Mouse (Mus musculus) liver (tissue): ENCODE measurements around the gene Dst.

Experiments
- DNase-seq: peaks from one replicate; pipeline ENCODE4 v3.0.0-alpha.2; 2020; ENCODE audit warnings: mixed read lengths

Gene Dst

DNA sequence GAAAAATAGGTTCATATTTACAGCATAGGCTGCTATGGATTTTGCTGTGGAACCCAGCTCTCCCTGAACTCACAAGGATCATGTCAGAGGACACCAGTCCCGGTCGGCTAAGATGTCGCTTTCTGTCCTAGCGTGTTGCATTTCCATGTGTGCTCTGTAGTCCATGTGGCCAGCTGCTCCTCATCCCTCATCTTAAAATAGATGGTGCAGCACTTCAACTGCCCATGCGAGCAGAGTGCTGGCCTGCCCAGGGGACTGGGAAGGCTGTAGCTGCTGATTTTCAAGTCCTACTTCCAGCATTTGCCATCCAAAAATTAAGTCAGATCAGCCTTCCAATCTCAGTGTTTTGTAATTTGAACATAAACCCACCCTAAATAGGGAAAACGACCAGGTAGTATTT, 83.0 kb downstream of the Dst start:
- no peak for DNase-seq

DNA sequence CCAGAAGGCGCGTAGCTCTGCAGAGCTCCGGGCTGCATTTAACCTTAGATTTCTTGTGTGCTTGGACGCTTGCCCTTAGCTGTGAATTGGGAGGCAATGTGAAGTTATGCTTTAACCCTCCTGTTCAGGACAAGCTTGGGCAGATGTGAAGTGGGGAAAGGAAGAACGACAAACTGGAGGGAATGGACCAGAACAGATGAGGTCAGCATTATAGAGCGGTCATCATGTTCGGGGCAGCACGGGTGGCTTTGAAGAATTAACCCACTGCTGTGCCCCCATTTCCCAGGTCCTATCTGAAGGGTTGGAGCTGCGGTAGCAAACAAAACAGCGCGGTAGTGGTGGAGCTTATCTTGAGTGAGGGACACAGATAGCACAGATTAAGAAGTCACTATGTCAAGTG, 84.8 kb downstream of the Dst start:
- no peak for DNase-seq

GRCm38 (mm10) chr1:33994201-33994600, 86.2 kb downstream of the Dst start:
- no peak for DNase-seq

DNA sequence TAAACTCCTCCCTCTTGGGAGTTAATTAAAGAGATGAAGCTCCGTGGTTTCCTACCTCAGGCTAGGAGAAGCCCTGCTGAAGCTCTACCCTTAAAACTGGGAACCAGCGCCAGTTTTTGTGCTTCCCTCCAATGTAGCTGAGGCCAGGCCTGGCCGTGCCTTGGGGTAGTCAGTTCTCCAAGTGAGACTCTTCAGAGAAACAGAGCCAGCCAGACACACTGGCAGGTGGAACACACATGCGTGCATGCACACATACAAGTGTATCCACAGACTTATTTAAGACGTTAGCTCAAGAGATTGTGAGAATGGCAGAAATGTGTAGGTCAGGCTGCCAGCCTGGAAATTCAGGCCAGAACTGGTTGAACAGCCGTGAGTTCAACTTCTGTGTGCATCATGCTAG, 87.4 kb downstream of the Dst start:
- no peak for DNase-seq

DNA sequence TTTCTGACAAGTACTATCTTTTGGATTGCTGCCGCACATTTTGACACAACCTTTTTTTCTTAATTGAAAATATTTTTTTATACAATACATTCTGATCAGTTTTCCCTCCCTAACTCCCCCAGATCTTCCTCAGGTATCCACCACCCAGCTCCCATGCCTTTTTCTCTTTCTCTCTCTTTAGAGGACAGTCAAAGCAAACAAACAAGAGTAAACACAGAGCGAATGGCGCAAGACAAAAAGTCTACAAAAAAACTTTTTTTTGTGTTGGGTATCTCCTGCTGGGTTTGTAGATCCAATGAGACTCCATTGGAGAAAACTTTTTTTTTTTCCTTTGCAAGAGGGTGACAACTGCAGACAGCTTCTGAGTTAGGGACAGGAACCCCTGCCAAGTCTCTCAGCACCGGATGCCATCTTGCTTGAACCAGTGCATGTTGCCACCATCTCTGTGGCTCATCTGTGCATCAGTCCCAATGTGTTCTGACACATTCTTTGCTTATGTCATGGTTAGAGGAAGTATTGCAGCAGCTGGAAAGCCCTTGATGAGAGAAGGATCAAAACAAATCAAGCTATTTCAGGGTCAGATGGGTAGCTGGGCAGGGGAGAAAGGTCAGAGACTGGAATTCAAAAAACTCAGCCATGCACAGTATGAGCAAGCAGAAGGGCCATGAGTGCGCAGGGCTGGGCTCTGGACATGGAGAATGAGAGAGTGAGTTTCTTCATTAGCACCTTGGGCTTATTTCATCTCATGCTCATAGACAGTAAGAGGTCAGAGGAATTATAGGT, 88.3 kb downstream of the Dst start:
- no peak for DNase-seq

DNA sequence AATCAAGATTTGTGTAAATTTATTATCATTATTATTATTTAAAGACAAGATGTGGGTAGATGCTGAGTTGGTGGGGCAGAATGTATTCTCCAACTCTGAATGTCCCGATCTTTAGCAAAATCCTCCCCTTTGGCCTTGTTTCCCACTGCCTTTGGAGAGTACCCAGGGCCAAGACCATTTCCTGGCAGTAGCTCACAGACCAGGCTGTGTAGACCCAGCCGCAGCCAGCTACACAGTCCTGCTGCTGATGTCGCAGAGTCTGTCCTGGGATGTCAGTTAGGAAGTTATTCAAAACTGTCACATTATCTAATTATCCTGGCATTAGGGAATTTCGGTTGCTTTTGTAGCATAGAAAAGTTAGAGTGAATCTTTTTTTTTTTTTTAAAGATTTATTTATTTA, 94.3 kb downstream of the Dst start:
- no peak for DNase-seq

DNA sequence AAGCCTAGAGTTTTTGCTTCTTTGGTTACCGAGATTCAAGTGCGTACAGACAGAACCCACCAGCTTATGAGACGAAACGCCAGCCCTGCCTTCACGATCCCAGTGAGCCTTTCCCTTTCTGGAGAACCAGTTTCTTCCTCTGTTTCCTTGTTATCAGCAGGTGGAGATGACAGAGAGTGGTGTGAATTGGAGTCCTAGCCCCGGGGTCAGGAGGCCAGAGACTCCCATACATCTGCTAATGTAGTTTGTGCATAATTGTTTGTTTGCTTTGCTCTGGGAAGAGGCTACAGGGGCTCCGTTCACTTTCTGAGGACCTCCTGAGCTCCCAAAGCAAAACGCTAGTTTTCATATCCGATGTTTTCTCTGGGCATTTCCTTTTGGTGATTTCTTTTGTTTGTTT, 94.9 kb downstream of the Dst start:
- DNase-seq, result no peak

DNA sequence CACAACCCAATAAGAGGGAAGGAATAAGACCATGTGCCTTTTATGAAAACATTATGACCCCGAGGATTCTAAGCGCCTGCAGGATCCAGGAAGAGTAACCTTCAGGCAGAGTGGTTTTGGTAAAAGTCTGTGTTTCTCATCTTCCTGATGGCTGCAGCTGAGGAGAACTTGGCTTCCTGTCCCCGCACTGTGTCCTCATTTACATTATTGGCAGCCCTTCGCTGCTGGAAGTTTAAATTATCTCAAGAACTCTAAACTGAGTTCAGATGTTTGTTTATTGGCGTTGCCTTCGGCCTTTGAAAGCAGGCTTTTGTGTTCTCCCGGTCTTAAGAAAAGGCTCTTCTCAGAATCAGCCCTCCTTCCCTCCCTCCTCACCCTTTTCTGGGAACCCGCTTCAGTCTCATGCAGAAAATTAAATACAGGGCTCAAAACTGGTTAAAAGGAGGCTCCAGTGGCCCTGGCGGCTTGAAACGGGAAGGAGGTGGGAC, 97.3 kb downstream of the Dst start:
- no peak for DNase-seq

- peak; percentile 34 for DNase-seq
Observed at GRCm38 (mm10) chr1:34005726-34006638, 98.0 kb downstream of the Dst start.

DNA sequence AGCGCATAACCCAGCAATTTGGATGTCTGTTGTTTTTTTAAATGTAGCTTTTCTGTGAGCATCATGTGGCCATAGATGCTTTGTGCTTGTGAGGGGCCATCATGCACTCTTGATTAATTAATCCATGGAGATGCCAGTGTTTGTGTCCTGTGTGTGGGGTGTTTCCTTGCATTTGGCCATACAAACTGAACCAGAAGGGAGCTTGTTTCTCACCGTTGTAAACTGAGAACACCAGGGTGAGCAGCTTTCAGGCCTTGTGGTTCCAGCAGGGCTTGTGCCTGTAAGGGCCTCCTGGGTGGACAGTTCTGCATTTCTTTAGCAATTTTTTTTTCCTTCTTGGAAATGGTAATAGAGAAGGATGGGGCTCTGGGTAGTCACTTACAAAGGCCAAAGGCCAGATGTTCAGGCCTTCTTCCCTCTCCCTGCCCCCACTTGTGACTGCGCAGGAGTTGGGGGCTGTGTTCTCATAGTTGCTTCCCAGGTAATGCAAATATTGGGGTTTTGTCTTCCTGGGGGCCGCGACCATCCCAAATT, 98.9 kb downstream of the Dst start:
- no peak for DNase-seq

GRCm38 (mm10) chr1:34007379-34007778, 99.4 kb downstream of the Dst start:
- no peak for DNase-seq

DNA sequence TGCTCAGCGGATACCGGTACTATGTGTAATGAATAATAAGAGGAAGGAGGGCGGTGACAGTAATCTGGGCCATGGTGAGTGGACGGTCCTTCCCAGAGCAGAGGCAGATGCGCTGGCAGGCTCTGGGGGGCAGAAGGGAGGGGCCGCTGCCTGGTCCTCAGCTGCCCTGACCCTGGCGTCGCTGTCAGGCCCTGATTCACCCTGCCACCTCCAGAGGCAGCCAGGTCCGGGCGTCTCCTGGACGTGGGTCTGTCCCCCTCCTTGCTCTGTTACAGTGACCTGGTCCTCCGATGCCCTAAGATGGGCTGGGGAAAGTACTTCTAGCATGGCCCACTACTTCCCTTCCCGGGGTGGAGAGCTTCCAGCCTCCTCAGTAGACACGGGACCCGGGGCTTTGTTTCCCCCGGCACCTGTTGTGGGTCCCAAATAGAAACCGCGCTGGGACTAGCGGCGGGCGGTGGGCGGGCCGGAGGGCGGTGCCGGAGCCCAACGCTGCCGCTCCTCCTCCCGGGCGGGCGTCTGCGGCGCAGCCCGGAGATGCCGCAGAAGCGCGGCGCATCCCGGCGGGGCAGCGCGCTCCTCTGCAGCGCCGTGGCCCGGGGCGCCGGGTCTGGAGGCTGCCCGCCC, 103.1 kb downstream of the Dst start:
- DNase-seq, result peak; percentile 50

DNA sequence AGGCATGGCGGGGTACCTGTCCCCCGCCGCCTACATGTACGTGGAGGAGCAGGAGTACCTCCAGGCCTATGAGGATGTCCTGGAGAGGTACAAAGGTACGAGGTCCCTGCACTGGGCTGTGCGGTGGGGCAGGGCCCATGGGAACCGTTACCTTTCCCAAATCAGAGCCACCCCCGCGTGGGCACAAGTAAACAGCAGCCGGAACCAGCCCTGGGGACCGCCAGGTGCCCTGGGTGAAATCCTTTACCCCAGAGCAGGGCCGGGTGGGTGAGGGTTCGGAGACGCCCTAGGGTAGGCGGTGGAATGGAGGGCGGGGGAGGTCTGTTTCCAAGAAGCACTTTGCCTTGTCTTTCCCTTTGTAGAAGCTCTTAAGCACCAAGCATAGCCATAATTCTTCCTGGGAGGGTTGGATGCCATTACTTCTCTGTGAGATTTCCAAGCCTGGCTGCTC, 103.8 kb downstream of the Dst start:
- no peak for DNase-seq

DNA sequence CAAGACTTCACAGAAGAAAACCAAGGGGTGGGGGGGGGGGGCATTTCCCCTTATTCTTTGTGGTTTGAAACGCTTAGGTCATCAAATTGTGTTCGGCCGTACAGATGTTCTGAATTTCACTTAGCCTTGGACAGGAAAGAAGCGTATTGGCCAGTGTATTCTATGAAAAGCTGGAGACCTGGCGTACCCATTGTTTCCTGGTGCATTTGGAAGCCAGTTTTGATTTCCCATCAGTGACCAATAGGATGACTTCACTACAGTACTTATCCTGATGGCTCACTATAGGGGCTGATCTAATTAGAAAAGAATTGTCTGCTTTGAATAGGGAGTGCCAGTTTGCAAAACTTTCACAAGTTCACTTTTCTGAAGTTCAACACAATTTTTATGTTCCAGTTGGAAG, 105.5 kb downstream of the Dst start:
- DNase-seq, result no peak

GRCm38 (mm10) chr1:34016780-34017179, 108.8 kb downstream of the Dst start:
- DNase-seq, result no peak

DNA sequence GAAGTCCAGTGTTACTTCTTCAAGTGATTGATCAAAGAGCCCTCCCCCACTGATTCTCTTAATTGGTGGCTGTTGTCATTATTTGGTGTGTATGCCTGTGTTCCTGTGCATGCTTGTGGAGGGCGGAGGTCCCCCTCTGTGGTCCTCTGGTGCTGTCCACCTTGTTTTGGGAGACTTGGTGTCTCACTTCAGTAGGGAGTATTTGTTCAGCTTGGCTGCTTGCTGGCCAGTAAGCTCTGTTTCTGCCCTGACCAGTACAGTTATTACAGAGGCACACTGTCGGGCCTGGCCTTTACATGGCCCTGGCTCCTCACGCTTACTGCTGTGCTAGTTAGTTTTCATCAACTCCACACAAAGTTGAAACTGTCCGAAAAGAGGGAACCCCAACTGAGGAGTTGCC, 109.3 kb downstream of the Dst start:
- no peak for DNase-seq

DNA sequence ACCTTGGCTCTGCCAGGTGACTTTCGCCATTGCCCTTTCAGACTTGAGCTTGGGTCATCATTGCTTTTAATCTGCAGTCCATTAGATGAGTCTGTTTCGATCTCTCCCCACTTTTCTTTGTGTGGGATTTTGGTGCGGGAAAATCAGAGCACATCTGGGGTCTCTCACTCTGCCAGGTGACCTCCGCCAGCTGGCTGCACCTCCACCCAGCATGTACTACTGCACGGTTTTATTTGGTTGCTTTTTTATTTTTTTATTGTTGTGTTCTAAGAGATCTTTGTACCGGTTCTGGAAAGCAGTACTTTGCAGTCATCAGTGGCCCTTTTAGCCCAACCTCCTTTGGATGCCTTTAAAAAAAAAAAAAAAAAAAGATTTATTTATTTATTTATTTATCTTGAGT, 112.6 kb downstream of the Dst start:
- DNase-seq, result no peak

DNA sequence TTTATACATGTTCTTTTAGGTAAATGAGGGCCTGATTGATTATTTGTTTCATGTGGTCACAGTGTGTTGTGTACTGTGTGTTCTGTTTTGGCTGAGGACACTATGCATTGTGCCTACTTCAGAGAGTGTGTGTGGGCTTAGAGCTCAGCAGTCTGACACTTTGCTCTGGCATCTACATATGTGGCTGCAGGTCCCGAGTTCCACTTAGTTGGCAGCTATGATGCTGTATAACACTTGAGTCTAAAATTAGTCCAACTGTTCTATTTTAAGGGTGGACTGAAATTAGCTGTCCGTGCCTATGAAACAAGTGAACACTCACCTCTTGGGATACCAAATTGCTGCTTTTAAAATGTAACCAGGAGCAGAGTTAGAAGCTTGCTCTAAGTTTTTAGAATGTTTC, 113.5 kb downstream of the Dst start:
- no peak for DNase-seq

DNA sequence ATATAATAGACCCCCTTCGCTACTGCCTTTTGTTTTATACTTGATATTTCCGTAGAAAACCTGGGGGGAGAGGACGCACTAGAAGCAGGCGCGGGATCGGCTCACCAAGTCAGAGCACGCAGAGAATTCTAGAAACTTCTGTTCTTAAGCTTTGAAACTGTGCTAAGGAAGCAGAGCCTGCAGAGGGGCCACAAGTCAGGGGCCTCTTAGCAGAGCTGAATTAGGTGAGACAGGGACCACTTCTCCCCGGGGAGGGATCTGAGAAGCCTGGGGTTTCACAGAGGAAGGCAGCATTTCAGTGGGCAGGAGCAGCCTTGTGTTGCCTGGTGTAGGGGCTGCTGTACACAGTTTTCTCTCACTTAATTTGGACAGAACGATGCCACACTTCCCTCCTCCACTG, 115.1 kb downstream of the Dst start:
- no peak for DNase-seq

DNA sequence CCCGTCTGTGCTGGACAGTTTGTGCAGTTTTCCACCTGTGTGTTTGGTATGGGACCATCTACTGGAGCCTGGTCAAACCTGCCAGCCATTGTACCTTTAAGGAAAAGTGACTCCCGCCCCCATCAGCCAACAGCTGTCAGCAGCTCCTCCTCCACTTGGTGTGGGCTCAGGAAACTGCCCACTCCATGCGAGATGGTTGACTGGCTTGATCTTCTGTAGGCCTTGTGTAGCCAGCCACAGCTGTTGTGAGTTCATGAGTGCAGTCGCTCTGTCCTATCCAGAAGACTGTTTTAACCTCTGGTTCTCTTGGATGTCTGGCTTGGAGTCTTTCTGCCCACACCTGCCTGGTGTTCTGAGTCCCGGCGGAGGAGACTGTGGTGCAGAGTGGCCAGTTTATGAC, 117.9 kb downstream of the Dst start:
- no peak for DNase-seq

- no peak for DNase-seq
Observed at GRCm38 (mm10) chr1:34028722-34029121, 120.7 kb downstream of the Dst start.

DNA sequence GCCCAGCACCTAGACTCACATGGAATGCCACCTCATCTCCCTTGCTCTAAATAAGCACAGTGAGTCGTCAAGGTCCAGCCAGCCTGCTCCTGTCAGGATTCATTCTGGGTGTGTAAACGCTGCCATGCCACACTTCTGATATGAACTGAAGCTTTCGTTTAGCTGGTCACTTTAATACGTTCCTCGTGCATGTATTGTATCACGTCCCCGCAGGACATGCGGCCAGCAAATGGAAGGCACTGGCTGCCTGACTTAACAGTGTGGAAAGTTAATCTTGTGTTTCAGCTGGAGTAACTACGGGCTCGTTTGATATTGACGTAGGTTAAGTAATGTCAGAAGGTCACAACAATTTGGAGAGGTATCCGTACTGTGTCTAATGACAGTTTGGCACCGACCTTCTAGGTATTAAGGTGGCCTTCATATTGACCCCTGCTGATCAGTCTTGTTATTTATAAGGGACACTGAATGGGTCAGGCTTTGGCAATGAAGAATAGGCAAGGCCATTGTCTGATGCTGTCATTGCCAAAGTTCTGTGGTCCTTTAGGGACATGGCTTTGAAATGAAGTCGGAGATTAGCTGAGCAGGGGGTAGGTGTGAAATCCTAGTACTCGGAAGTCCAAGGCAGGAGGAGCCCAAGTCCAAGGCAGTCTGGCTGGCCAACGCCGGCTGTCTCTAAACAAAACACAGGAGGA, 122.5 kb downstream of the Dst start:
- no peak for DNase-seq

DNA sequence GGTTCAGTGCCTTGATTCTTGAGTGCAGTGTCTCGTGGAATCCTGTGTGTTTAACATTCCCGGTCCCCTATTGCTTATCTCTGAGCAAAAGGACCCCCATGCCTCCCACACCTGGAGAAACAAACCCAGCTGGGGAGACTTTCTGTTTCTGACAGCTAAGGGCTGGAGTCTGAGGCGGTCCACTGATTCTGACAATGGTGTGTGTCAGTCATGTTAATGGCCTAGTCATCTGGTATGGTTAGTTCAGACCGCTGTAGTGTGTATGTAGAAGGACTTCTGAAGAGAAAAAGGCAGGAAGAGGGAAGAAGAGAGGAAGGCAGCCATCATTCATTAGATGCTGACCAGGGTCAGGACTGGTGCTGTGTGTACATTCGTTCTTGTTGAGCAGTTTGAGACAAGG, 125.0 kb downstream of the Dst start:
- DNase-seq, result no peak
